Mouse (Mus musculus) midbrain, embryonic 16.5 days (tissue): ENCODE measurements at regions not wholly inside any gene's neighbourhood (a gene's known extent, or its start where the extent isn't known, plus 50 kb on each side); places are given as distances from the start of the nearest gene placed in this dataset.

ENCODE experiments used
- ATAC-seq: fragments of 200-750 bp; cut with Nextera tagmentation; 2 replicates; pipeline ENCODE4 v1.8.0; 2017; ENCODE audit warnings: moderate TSS enrichment
- H3K27ac ChIP-seq: fragments of 300-500 bp; sonication (generic); 2 replicates; pipeline ENCODE4 v1.5.1; 2014; ENCODE audit warnings: mild to moderate bottlenecking, low read length, mixed read lengths
- H3K27me3 ChIP-seq: fragments of 300-500 bp; sonication (generic); 2 replicates; pipeline ENCODE4 v1.6.1; 2014; ENCODE audit warnings: low read depth, low read length, mixed read lengths; ENCODE audit not compliant: control insufficient read depth, insufficient read depth
- H3K36me3 ChIP-seq: fragments of 300-500 bp; sonication (generic); 2 replicates; pipeline ENCODE4 v1.6.1; 2014; ENCODE audit warnings: mild to moderate bottlenecking, low read length, moderate library complexity, mixed read lengths; ENCODE audit not compliant: control insufficient read depth, insufficient read depth
- H3K4me1 ChIP-seq: fragments of 300-500 bp; sonication (generic); 2 replicates; pipeline ENCODE4 v1.6.1; 2014; ENCODE audit warnings: mild to moderate bottlenecking, low read length, mixed read lengths; ENCODE audit not compliant: control insufficient read depth, insufficient read depth
- H3K4me2 ChIP-seq: fragments of 300-500 bp; sonication (generic); 2 replicates; pipeline ENCODE4 v1.6.1; 2014; ENCODE audit warnings: mild to moderate bottlenecking, low read length, mixed read lengths
- H3K4me3 ChIP-seq: fragments of 300-500 bp; sonication (generic); 2 replicates; pipeline ENCODE4 v1.5.1; 2014; ENCODE audit warnings: low read depth, mild to moderate bottlenecking, low read length, moderate library complexity, mixed read lengths
- H3K9ac ChIP-seq: fragments of 300-500 bp; sonication (generic); 2 replicates; pipeline ENCODE4 v1.6.1; 2014; ENCODE audit warnings: low read depth, low read length, mixed read lengths
- H3K9me3 ChIP-seq: fragments of 300-500 bp; sonication (generic); replicated peaks from 2 replicates; pipeline ENCODE4 v1.6.1; 2014; ENCODE audit warnings: mild to moderate bottlenecking, low read length, mixed read lengths; ENCODE audit not compliant: control insufficient read depth, poor library complexity, severe bottlenecking
- WGBS: fragments of 180-500 bp; shearing (Covaris S2); extraction: QIAGEN DNeasy Blood & Tissue Kit; methylation state at CpG from one replicate; pipeline ENCODE4 v1.1.7; 2014; 5-methylcytosine and 5-hydroxymethylcytosine counted together

DNA sequence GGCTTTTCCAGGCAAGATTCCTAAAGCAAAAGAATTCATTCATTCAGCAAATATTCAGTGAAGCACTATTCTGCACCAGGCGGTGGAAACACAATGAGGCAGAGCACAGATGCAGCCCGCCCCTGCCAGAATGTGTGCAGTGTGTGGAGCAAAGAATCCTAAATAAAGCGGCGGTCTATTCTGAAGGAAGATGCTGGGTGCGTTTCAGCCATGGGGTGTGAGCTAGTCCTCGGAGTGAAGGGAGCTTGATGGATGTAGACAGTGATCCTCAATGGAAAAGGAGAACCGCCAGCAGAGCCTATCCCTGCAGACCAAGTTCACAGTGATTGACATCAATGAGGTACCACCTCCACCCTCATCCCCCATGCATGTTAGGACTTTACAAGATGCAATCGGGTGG, 206.2 kb downstream of the H2al1j start:
- Histone ChIP-seq H3K4me3 (no peak overlapping the region), H3K9ac (no peak overlapping the region), H3K4me2 (no peak overlapping the region), H3K36me3 (no peaks in the 10 kb centered on the region), H3K4me1 (peaks cover 3% of the 10 kb centered on the region; the same call in 1 of the 2 replicates), H3K27me3 (no peaks in the 10 kb centered on the region), H3K27ac (no peak overlapping the region), H3K9me3 (no peaks in the 10 kb centered on the region)
- WGBS: 30% methylated on average over 8 of the region's 8 CpGs
- ATAC-seq: peak; percentile 62; the same call in 1 of the 2 replicates

DNA sequence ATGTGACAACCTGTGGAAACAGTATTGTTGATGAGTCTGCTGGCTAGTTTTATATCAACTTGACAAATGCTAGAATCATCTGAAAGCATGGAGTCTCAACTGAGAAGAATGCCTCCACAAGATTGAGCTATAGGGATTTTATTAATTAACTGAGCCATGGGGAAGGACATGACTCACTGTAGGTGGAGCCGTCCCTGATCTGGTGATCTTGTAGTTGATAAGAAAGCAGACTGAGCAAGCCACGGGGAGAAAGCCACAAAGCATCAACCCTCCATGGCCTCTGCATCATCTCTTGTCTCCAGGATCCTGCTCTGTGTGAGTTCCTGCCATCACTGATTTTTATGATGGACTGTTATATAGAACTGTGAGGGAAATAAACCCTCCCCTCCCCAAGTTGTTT, 213.4 kb downstream of the H2al1j start:
- Histone ChIP-seq H3K4me2 (no peak overlapping the region), H3K9me3 (no peaks in the 10 kb centered on the region), H3K4me3 (no peak overlapping the region), H3K4me1 (no peaks in the 10 kb centered on the region), H3K36me3 (no peaks in the 10 kb centered on the region), H3K27ac (no peak overlapping the region), H3K27me3 (no peaks in the 10 kb centered on the region), H3K9ac (no peak overlapping the region)
- WGBS: 95% methylated on average over 2 of the region's 2 CpGs
- no peak for ATAC-seq

DNA sequence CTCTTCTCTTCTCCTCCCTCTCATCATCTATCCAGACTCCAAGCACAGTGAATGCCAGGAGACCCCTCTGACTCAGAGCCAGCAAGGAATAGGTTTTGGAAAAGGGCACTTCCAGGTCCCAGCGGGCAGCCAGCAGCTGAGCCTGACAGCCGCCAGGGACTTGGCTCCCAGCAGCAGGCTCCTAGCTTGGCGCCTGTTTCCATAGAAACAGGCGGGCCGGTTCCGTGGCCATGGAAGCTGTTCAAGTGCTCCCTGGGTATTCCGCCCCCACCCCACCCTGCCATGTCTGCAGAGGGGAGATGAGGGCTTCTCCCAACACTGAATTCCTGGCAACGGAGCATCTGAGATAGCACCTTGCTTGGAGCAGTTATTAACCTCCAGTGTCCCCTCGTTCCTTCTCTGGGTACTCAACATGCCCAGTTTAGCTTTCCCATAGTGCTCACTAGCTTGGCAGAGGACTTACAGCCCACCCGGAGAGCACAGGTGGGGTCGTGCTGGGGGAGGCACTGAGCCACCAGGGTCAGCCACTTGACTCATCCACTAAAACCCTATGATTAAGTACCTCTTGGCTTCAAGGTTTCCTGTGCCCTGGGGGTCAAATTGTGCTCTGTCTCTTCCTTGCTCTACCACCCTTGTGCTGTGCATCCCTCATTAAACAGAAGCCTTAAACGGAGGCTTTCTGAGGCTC, 222.7 kb downstream of the H2al1j start:
- H3K36me3 ChIP-seq: no peaks in the 10 kb centered on the region
- H3K4me1 ChIP-seq: peaks cover 7% of the 10 kb centered on the region
- no peaks in the 10 kb centered on the region for H3K9me3 ChIP-seq
- no peak overlapping the region for H3K27ac ChIP-seq
- H3K4me2 ChIP-seq: peak overlapping the region; percentile 5; the same call in 1 of the 2 replicates
- H3K9ac ChIP-seq: no peak overlapping the region
- H3K4me3 ChIP-seq: no peak overlapping the region
- 12% methylated on average over 12 of the region's 12 CpGs for WGBS
- peak; percentile 93 for ATAC-seq
- peaks cover 4% of the 10 kb centered on the region; the same call in 1 of the 2 replicates for H3K27me3 ChIP-seq

DNA sequence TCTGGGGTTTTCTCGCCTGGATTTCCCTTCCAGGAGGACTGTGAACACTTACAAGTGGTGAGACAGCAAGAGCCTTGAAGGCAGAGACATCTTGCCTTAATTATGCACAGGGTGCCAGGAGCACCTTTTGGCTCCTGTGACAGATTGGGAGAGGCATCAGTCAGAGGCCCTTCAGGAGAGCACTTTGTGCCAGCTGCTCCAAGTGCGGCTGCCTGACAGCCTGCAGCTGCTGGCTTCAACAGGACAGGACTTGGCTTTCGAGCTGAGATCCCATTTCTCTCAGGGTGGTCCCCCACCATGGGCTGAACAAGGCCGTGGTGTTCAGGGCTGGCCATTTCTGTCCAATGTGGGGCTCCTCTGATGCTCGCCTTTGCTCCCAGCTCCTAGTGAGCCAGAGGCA, 224.6 kb downstream of the H2al1j start:
- no peaks in the 10 kb centered on the region for H3K9me3 ChIP-seq
- WGBS: 50% methylated on average over 5 of the region's 5 CpGs
- no peak overlapping the region for H3K4me3 ChIP-seq
- peaks cover 7% of the 10 kb centered on the region for H3K4me1 ChIP-seq
- H3K9ac ChIP-seq: no peak overlapping the region
- H3K36me3 ChIP-seq: no peaks in the 10 kb centered on the region
- H3K27ac ChIP-seq: no peak overlapping the region
- H3K27me3 ChIP-seq: peaks cover 4% of the 10 kb centered on the region; the same call in 1 of the 2 replicates
- H3K4me2 ChIP-seq: no peak overlapping the region
- no peak for ATAC-seq

DNA sequence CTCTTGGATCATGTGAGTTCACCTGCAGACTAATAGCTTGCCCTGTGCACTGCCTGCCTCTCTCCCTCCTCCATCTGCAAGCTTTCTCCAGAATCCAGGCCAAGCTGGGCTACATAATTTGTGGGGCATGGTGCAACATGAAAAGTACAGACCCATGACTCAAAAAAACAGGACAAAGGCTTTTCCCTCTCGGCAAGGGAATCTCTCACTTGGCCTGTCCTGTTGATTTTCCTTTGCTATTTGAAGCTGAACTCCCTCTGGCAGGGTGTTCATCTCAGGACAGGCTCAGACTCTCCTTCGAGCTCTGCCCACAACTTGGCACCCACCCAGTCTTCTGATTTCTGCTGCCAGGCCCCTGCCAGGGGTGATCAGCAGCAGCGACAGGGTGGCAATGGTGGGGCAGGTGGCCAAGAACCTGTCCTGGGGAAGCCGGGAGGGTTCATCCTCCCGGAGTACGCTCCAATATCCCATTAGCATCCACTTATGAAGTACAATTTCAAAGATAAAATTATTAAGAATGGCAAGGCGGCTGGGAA, 227.5 kb downstream of the H2al1j start:
- no peak overlapping the region for H3K27ac ChIP-seq
- no peaks in the 10 kb centered on the region for H3K9me3 ChIP-seq
- H3K4me3 ChIP-seq: no peak overlapping the region
- H3K27me3 ChIP-seq: peaks cover 4% of the 10 kb centered on the region; the same call in 1 of the 2 replicates
- H3K4me2 ChIP-seq: no peak overlapping the region
- 66% methylated on average over 7 of the region's 7 CpGs for WGBS
- H3K9ac ChIP-seq: no peak overlapping the region
- no peaks in the 10 kb centered on the region for H3K36me3 ChIP-seq
- no peak for ATAC-seq
- peaks cover 5% of the 10 kb centered on the region for H3K4me1 ChIP-seq

DNA sequence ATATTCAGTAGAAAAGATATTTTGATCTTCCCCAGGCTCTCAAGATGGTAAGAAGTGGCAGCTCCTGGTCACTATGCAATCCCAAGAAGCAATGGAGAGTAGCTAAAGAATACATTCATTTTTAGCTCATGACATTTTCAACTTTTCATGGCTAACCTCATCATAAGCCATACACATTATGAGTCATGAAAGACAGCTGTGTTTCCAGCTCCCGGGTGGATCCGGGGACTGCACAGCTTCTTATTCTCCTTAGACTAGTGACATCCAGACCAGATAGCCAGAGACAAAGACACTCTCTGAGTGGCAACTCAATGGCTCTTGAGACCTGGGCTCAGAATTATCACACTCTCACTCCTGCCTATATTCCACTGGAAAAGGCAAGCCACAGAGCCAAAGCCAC, 230.6 kb downstream of the H2al1j start:
- Histone ChIP-seq H3K4me2 (no peak overlapping the region), H3K4me1 (peaks cover 7% of the 10 kb centered on the region; the same call in 1 of the 2 replicates), H3K9me3 (no peaks in the 10 kb centered on the region), H3K9ac (no peak overlapping the region), H3K27me3 (peaks cover 4% of the 10 kb centered on the region; the same call in 1 of the 2 replicates), H3K27ac (no peak overlapping the region), H3K36me3 (no peaks in the 10 kb centered on the region), H3K4me3 (no peak overlapping the region)
- WGBS: 96% methylated on average over 2 of the region's 2 CpGs
- ATAC-seq: no peak

DNA sequence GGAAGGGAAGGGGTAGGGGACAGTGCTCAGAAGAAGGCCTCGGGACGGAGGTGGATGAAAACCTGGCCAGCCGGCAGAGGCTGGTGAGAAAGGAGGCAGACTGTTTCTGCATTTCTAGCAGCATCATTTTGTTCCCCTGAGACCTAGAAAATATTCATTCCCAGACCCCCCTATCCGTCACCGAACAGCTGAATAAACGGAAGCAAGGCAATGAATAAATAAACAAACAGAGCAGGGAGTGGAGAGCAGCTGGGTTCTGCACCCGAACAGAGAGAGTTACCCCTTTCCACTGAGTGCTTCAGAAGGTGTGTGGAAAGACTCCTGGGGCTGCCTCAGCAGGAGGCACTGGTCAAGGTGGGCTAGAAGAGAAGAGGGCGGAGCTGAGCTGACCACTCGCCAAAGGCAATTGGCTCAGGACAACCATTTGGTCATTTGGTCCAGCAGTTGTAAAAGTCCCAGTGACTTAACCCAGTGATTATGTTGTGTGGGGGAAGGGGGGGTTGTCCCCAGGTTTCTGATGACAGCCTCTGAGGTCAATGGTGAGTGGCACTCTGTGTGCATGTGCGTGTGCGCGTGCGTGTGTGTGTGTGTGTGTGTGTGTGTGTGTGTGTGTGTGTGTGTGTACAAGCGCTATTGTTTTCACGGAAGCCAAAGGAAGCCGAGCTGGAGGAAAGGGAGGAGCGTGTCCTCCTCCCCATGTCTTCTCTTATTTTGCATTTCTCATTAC, 233.1 kb downstream of the H2al1j start:
- WGBS: 54% methylated on average over 17 of the region's 17 CpGs
- no peak overlapping the region for H3K4me3 ChIP-seq
- no peaks in the 10 kb centered on the region for H3K36me3 ChIP-seq
- H3K9me3 ChIP-seq: no peaks in the 10 kb centered on the region
- no peaks in the 10 kb centered on the region for H3K27me3 ChIP-seq
- no peak overlapping the region for H3K9ac ChIP-seq
- ATAC-seq: no peak
- H3K4me2 ChIP-seq: no peak overlapping the region
- peaks cover 7% of the 10 kb centered on the region; the same call in 1 of the 2 replicates for H3K4me1 ChIP-seq
- H3K27ac ChIP-seq: peak overlapping the region; percentile 55

DNA sequence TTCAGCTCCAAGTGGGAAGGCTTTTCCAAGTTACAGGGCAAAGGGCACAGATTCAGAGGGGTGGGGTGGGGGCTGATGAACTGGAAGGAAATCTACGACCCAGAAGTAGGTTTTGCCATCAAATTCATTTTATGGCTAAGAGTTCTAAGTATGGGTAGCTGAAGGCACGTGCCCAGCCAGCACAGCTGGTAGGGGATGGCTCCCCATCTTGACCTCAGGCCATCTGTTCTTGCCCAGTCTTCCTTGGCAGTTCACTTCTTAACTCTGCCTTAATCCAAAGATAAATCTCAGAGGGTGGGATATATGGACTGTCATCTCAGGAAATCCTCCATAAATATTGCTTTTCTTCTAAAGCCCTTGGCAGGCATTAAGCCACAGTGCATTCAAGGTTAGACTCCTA, 238.3 kb downstream of the H2al1j start:
- no peak overlapping the region for H3K4me2 ChIP-seq
- 64% methylated on average over 2 of the region's 2 CpGs for WGBS
- H3K27ac ChIP-seq: no peak overlapping the region
- no peak overlapping the region for H3K4me3 ChIP-seq
- H3K9ac ChIP-seq: no peak overlapping the region
- no peak for ATAC-seq
- H3K9me3 ChIP-seq: no peaks in the 10 kb centered on the region
- no peaks in the 10 kb centered on the region for H3K27me3 ChIP-seq
- H3K36me3 ChIP-seq: no peaks in the 10 kb centered on the region
- peaks cover 5% of the 10 kb centered on the region; the same call in 1 of the 2 replicates for H3K4me1 ChIP-seq

DNA sequence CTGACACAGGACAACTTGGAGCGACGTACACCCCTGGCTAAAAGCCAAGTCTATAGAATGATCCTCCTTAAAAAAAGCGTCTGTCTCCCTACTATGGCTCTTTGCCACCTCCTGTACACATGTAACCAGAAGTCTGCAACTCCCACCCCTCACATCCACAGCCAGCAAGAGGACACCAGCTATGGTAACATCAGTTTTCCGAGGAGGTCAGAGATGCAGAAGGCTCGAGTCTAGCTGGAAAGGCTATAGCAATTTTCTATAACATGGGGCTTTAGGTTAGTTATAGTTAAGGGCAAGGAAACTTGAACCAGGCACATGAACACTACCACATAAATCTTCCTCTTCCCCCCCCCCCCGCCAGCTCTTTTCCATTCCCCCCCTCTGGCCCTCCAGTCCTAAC, 240.2 kb downstream of the H2al1j start:
- H3K9me3 ChIP-seq: no peaks in the 10 kb centered on the region
- H3K36me3 ChIP-seq: no peaks in the 10 kb centered on the region
- no peaks in the 10 kb centered on the region for H3K4me1 ChIP-seq
- no peak overlapping the region for H3K9ac ChIP-seq
- H3K4me2 ChIP-seq: no peak overlapping the region
- 81% methylated on average over 6 of the region's 6 CpGs for WGBS
- ATAC-seq: no peak
- no peak overlapping the region for H3K4me3 ChIP-seq
- H3K27ac ChIP-seq: no peak overlapping the region
- no peaks in the 10 kb centered on the region for H3K27me3 ChIP-seq
